Mouse (Mus musculus): Measurements from ENCODE around the gene Mllt3. TPM values are rescaled to one million over a fixed set of nuclear protein-coding genes. Genes with fewer than 3 reads are reported as not detected.
A peak's percentile ranks its signal among the peaks of the same experiment; 100 is the strongest.

The Mllt3 gene
- polyA plus RNA-seq, 1 experiment = 64.2 TPM

DNA sequence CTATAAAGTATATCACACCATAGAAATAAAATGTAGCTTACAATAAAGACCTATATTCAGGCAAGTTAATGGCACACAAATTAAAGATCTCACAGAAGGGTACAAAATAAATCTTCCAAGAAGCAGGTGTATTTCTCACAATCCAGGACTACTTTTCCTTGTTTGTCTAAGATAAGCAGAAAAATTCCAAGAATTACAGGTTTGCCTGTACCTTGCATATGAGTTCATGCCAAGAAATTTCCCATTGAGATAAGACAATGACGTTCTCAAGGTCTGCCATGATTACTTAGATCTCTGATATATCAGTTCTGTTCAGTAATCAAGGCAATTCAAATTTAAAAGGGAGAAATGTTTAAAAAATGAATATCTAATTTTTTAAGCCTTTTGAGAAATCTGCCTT is 272.9 kb downstream of the Mllt3 start:
- no peak for TF ChIP-seq POLR2A (IDR thresholded peaks at IDR 0.05; ENCODE audit: borderline replicate concordance, extremely low read depth, insufficient read depth, insufficient read length, poor library complexity, severe bottlenecking)
- no peak for TF ChIP-seq CTCF (IDR thresholded peaks at IDR 0.05; ENCODE audit: borderline replicate concordance, extremely low read depth, insufficient read depth, insufficient read length)
- DNase-seq (ENCODE audit: low read depth) = no peak

DNA sequence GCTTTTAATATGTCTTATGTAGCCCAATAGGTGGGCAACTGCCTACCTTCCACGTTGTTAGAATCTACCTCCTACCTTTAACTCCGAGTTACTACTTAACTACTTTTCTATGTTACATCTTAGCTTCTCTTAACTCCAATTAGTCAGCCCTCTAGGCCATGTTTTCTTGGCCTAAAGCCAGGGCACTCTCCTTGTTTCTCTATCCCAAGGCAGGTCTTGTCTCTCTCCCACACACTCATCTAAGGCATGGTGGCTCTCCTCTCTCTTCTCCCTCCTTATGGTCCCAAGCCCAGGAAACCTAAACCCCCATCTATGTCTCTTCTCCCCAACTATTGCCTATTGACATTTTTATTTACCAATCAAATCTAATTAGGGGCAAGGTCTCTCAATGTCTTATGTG is 273.5 kb downstream of the Mllt3 start:
- no peak for DNase-seq (ENCODE audit: low read depth)
- TF ChIP-seq CTCF (IDR thresholded peaks at IDR 0.05; ENCODE audit: borderline replicate concordance, extremely low read depth, insufficient read depth, insufficient read length) = no peak
- TF ChIP-seq POLR2A (IDR thresholded peaks at IDR 0.05; ENCODE audit: borderline replicate concordance, extremely low read depth, insufficient read depth, insufficient read length, poor library complexity, severe bottlenecking) = no peak

DNA sequence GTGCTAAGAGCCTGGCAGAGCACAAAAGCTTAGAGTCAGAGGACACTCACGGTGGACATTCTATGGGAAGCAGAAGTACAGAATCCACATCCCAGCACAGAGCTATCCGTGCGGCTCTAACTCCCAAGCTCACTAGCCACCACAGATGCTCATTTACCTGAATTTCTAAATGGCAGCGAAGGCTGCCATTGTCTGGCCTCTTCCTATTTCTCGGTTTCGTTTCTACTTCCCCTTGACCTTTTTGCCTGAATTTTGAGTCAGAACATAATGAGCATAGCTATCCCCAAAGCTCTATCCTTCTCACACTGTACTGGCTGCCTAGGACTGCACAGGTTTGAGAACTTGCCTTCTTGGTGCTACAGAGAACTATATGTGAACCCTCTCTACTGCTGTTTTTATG is 274.1 kb downstream of the Mllt3 start:
- no peak for DNase-seq (ENCODE audit: low read depth)

DNA sequence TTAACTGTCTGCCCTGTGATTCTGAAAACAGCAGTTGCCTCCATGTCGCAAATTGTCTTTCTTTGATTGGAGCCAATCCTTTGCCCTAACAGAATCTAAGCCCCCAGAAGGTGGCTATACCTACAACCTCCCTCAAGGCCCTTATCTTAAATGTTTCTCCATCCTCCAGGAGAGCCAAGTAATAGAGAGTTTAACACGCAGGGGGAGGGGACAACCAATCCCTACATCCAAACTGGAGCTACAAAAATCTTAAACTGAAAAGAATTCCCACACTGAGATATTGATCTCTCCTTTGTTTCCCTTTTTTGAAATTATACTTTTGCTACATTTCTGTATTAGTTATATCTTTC is 281.7 kb downstream of the Mllt3 start:
- no peak for DNase-seq (ENCODE audit: low read depth)
- no peak for TF ChIP-seq POLR2A (IDR thresholded peaks at IDR 0.05; ENCODE audit: borderline replicate concordance, extremely low read depth, insufficient read depth, insufficient read length, poor library complexity, severe bottlenecking)
- TF ChIP-seq CTCF (IDR thresholded peaks at IDR 0.05; ENCODE audit: borderline replicate concordance, extremely low read depth, insufficient read depth, insufficient read length) = no peak

More for the DNA sequence above, 274.1 kb downstream of the Mllt3 start:
- TF ChIP-seq POLR2A (IDR thresholded peaks at IDR 0.05; ENCODE audit: borderline replicate concordance, extremely low read depth, insufficient read depth, insufficient read length, poor library complexity, severe bottlenecking) (no peak), CTCF (IDR thresholded peaks at IDR 0.05; ENCODE audit: borderline replicate concordance, extremely low read depth, insufficient read depth, insufficient read length) (no peak)

DNA sequence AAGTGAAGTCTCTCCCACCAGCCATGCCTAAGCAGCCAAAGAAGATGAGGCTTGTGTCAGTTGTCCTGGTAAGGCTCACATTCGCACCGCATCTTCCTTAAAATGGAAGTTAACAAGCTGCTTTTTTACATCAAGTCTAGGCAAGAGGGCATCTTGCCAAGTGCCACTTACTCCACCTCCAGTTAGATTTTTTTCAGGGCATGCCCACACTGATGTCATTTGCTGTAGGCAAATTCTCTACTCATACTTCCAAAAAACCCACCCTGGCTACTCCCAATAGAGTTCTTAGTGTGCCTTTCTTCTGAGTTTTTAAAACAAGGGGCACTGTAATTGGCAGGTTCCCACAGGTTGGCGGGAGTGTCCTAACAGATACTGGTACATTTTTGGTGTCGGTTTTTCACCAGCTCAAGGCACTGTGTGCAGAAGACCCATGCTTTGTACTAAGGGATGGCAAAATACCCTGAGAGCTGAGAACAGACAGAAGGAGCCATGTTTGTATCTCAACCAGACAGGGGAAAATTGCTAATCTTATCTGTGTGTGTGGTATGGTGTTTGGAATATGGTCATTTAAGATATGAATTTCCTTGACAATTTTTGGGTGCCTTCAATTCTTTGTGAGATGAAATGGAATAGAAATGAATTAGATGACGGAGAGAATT is 282.2 kb downstream of the Mllt3 start:
- no peak for TF ChIP-seq CTCF (IDR thresholded peaks at IDR 0.05; ENCODE audit: borderline replicate concordance, extremely low read depth, insufficient read depth, insufficient read length)
- no peak for TF ChIP-seq POLR2A (IDR thresholded peaks at IDR 0.05; ENCODE audit: borderline replicate concordance, extremely low read depth, insufficient read depth, insufficient read length, poor library complexity, severe bottlenecking)
- peak; percentile 53 for DNase-seq (ENCODE audit: low read depth)

DNA sequence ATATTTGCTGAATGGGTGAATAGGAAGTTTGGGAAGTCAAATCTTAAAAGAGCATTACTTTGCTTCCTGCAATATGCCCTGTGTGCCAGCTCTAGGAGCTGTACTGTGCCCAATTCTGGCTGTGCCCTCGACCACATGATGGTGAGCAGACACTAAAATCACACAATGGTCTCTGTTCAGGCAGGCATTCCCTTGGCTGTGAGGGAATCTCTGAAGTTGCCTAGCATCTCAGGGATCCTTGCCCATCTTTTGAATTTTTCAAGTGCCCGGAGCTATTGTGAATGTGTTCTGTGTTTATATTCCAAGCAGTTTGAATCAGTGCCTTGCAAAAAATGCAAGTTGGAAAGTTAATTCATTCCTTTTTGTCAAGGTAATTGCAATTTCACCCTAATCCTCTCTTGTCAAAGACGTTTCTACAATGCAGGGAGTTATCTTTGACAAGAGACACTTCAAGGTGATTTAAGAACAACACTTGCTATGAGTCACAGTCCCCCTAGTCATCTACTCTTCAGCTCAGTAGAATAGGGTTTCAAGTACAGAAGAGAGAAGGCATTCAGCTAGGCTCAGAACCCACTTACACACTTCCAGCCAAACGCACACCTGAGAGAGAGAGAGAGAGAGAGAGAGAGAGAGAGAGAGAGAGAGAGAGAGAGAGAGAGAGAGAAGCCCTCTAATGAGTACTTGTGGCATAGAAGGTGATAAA is 283.5 kb downstream of the Mllt3 start:
- peak; percentile 66 for DNase-seq (ENCODE audit: low read depth)
- no peak for TF ChIP-seq POLR2A (IDR thresholded peaks at IDR 0.05; ENCODE audit: borderline replicate concordance, extremely low read depth, insufficient read depth, insufficient read length, poor library complexity, severe bottlenecking)
- TF ChIP-seq CTCF (IDR thresholded peaks at IDR 0.05; ENCODE audit: borderline replicate concordance, extremely low read depth, insufficient read depth, insufficient read length) = no peak

DNA sequence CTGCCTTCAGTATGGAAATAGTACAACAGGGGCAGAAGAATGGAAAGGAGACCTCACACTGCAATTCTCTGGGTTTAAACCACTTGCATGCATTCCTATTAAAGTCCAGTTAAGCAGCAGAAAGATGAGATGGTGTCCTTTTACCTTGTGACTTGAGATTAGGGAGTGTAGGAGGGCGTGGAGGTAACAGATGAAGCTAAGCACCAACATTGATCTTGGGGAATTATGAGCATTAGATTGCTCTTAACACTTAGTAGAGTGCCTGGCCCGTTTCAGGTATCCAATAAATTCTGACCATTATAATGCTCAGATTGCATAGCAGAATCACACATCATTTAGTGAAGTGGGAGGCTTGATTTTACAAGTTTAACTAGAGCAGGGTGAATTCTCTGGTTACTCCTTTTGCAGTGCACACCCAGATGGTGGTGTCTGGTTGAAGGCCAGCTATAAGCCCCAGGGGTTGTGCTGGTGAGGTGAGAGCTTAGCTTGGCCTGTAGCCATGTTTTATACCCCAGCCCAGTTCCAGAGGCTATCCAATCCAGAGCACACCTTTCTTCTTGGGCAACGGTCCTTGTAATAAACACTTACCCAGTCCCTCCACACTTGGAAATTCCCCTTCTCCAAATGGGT is 288.0 kb downstream of the Mllt3 start:
- TF ChIP-seq CTCF (IDR thresholded peaks at IDR 0.05; ENCODE audit: borderline replicate concordance, extremely low read depth, insufficient read depth, insufficient read length) (no peak), POLR2A (IDR thresholded peaks at IDR 0.05; ENCODE audit: borderline replicate concordance, extremely low read depth, insufficient read depth, insufficient read length, poor library complexity, severe bottlenecking) (no peak)
- DNase-seq (ENCODE audit: low read depth) = no peak

DNA sequence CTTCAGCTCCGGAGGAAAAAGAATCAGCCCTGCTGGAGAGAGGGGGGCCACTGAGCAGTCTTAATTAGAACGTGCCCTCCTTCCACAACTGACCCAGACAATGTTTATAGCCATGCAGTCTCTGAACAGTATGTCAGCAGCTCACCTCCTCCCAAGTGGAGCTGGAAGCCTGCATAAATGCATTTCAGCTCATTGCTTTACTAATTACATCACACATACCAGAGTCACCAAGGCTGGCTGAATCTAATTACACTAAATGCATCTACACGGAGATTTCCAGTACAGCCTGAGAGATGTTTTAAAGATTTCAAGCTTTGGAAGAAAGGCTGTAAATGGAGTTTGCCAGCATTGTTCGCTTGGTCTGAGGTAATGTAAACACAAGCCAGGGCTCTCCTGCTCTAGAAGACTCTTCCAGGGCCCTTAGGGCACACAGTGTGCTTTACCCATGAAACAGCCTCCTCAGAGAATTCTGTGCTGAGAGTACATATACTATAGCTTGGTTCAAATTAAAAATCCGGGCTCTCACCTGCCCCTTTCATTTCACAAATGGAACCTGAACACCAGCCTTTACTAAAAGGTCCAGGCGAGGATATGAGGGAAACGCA is 293.5 kb downstream of the Mllt3 start:
- DNase-seq (ENCODE audit: low read depth) = peak; percentile 92
- TF ChIP-seq POLR2A (IDR thresholded peaks at IDR 0.05; ENCODE audit: borderline replicate concordance, extremely low read depth, insufficient read depth, insufficient read length, poor library complexity, severe bottlenecking) (no peak), CTCF (IDR thresholded peaks at IDR 0.05; ENCODE audit: borderline replicate concordance, extremely low read depth, insufficient read depth, insufficient read length) (no peak)

DNA sequence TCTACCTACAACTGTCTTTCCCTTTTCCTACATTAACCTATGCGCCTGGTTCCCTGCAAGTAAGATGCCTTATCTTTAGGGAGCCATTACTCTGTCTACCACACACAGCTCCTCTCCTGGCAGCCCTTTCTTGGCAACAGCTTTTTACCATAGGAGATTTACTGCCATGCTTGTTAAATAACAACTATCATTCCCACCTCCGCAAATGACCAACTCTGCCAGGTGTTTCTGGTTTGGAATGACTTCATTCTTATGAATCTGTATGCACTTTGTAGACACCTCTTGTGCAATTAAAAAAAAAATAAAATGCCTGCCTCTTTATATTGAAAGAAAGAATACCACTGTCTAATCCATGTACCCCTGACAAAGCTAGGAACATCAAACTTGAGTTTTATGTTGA is 294.1 kb downstream of the Mllt3 start:
- TF ChIP-seq POLR2A (IDR thresholded peaks at IDR 0.05; ENCODE audit: borderline replicate concordance, extremely low read depth, insufficient read depth, insufficient read length, poor library complexity, severe bottlenecking) (no peak), CTCF (IDR thresholded peaks at IDR 0.05; ENCODE audit: borderline replicate concordance, extremely low read depth, insufficient read depth, insufficient read length) (no peak)
- peak; percentile 50 for DNase-seq (ENCODE audit: low read depth)

DNA sequence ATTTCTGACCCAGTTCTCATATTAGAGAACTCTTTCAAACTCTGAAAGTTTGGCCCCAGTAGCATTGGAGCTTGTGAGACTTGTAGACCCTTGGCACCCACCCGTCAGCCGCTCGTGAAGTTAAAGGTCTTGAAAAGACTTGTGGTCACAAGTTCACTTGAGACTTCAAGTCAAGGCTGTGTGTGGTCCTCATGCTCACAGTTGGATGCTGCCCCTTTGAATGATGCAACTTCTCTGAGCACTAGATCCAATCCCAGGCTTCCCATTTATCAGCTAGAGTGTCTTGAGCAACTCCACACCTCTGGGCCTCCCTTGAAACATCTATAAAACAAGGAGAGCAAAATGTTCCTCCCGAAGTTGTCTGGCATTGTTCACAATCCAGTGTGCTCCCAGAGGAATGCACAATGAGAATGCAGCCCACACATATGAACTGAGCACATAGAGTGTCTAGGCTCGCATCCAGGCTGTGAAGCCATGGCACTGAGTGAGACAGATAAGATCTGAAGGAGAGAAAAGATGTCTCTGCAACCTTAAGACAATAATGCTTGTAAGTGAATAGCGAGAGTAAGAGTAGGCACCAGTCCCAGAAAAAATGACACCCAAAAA is 295.9 kb downstream of the Mllt3 start:
- TF ChIP-seq POLR2A (IDR thresholded peaks at IDR 0.05; ENCODE audit: borderline replicate concordance, extremely low read depth, insufficient read depth, insufficient read length, poor library complexity, severe bottlenecking) (no peak), CTCF (IDR thresholded peaks at IDR 0.05; ENCODE audit: borderline replicate concordance, extremely low read depth, insufficient read depth, insufficient read length) (no peak)
- DNase-seq (ENCODE audit: low read depth) = no peak

DNA sequence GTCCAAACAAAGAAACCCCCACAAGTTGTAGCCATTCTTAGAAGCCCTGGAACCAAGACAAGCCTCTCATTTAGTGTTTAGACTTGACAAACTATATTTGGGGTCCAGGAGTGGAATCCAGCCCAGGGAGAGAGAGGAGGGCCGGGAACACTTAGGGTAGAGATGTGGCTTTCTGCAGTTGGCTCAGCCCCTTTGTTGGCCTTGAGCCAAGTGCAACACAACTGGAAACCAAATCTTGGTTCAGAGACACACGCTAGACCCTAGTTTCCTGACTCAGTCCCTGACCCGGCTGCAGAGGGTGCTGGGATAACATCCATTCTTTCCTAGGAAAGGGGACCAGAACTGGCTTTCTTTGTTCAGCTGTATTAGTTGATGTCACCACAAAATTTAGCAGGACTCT is 296.4 kb downstream of the Mllt3 start:
- TF ChIP-seq CTCF (IDR thresholded peaks at IDR 0.05; ENCODE audit: borderline replicate concordance, extremely low read depth, insufficient read depth, insufficient read length) (no peak), POLR2A (IDR thresholded peaks at IDR 0.05; ENCODE audit: borderline replicate concordance, extremely low read depth, insufficient read depth, insufficient read length, poor library complexity, severe bottlenecking) (no peak)
- no peak for DNase-seq (ENCODE audit: low read depth)
